Mouse (Mus musculus) G1E-ER4 (cell line): ENCODE results near the gene Uba3. TPM values are rescaled to one million over a fixed set of nuclear protein-coding genes. Genes with fewer than 3 reads are reported as not detected.

Experiments
- GATA1 ChIP-seq: IDR thresholded peaks from one replicate; pipeline ENCODE4 v1.8.0; 2012; ENCODE audit warnings: low read length, inconsistent platforms
- polyA plus RNA-seq: library from polyadenylated mRNA; stranded (reverse); fragments of >175 nt; gene quantifications from 2 replicates; pipeline ENCODE4 v1.2.3, GENCODE M21; 2012

The Uba3 gene
- polyA plus RNA-seq, result 10.6 and 12.1 TPM in 2 replicates

DNA sequence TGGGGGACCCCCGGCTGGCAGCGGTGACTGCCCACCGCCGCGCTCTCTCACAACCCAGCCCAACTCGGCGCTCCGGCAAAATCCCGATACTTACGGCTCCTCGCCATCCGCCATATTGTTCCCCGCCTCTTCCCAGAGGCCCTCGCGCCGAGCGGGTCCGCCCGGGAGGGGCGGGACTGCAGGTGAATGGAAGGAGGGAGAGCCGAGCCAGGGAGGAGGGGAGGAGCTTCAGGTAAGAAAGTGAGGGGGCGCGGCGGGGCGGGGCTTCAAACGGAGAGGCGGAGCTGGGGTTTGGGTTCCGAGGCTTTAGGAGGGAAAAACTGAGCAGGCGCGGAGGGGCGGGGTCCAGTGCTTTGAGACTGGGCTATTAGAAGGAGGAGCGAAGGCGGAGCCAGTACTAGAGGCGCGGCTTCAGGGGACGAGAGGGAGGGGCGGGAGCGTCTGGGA, at the start of gene Uba3:
Gene Uba3 (minus strand): TSS at position 209 of the 447 bp plus-strand sequence.
- no peak for TF ChIP-seq GATA1

DNA sequence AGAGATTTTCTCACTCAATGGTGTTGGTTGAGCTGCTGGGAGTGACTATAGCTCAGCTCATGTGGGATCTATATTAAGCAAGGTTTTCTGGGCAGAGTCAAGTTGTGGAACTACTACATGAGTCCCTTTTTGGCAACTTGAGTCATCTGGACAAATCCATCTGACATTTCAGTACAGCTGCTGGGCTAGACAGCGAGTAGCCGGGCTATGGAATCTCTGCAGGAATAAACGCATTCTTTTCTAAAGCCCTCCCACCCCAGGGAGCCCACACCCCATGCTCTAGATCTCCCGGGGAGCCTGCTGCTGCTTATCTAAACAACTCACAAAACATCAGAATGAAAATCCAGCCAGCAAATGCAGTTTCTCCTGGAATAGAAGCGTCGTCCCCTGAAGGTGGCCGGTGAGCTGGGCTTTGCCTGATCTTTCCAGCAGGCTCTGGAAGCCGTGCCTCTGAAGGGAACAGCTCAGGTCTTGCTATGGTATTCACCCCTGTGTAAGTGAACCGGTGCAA, 47.3 kb upstream of the Uba3 start, which contains the start of gene Lmod3:
Gene Lmod3 (minus strand): TSS at position 49 of the 511 bp plus-strand sequence.
- no peak for TF ChIP-seq GATA1

DNA sequence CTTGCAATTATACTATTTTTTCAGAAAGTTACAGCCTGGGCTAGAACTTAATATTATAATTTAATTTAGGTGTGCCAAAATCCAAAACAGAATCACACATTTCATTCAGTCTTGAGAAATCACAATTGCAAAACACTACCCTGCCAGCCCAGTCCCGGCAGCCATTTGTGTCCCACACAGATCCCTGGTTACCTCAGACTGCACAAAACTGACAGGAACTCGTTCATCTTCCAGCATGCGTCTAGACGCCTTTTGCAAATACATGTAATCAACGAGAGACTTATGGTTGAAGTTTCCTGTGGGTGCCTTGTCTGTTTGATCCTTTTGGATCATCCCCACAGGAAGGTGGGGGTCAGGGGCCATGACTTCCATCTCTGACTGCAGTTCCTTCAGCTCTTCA, 46.6 kb upstream of the Uba3 start:
- TF ChIP-seq GATA1, result no peak

DNA sequence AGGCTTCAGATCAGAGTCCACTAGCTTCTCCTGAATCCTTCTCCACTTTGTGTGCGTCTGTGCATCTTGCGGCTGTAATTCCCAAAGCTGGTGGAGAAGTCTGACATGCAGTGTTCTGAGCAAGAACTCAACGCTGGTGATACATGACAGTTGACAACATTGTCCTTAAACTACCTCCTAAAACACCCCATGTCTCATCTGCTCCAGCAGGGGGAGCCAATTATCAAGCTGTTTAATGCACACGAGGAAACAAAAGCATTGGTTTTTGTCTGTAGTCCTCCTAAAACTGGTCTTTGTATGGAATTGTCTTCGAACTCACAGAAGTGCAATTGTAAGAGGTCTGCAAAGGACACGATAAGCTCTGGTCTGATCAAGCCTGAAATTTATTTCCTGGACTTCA, 45.5 kb upstream of the Uba3 start:
- no peak for TF ChIP-seq GATA1

DNA sequence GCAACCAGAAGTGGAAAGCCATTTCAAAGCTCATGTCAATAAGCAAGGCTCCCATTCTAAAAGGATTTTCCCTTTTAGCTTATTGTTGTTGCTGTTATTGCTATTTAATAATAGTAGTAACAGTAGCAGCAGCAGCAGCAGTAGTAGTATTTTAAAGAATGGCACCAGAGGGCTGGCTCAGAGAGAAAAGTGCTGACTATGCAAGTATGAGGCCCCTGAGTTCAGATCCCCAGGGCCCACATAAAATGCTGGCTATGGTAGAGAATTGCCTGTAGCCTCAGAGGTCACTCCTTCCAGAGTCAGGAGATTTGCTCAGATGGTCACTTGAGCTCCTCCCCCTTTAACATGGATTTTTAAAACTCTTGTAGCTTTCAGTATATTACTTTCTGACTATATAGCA, 39.8 kb upstream of the Uba3 start:
- TF ChIP-seq GATA1, result no peak

DNA sequence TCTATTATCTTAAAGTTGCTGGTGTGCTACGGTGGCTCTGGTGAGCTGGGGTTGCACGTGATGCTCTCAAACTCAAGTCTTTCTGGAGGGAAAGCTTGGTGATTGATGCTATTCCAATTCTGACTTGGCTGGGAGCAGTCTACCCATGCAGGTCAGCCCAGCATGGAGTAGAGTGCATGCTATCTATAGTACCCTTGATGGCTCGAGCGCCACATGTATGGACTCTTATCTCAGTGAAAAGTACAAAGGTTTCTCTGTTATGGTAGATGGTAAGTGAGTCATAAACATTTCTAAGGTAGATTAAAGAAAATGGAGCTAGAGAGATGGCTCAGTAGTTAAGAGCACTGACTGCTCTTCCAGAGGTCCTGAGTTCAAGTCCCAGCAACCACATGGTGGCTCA, 37.1 kb upstream of the Uba3 start:
- TF ChIP-seq GATA1, result no peak

DNA sequence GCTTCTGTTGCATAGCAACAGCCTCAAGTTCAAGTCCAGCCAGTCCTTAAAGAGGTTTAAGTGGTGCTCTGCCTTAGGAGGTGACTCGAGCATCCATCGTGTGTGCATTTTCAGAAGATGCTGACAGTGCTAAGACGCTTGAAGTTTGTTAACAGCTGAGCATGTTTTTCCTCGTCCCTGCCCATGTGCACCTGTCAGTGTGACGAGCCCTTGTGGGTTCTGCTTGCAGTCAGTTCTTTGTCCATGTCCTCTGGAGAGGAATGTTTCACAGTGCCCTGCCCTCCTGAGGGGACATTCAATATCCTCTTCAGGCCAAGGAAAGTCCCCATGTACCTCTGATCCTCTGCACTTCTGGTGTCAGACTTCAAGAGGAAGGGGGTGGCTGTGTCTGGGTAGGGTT, 34.6 kb upstream of the Uba3 start:
- TF ChIP-seq GATA1, result no peak

DNA sequence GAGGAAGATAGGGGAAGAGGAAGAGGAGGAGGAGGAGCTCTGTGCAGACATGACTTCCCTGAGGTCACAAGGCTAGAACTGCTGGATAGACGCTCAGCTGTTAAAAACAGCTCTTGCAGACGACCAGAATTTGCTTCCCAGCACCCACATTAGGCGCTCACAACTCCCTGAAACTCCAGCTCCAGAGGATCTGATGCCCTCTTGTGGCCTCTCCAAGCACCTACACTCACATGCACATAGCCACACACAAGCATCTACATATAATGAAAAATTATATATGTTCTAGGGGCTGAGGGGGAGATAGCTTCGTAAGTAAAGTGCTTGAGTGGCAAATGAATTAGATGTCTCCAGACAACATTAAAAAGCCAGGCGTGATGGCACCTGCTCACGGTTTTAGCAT, 33.9 kb upstream of the Uba3 start:
- TF ChIP-seq GATA1, result no peak

DNA sequence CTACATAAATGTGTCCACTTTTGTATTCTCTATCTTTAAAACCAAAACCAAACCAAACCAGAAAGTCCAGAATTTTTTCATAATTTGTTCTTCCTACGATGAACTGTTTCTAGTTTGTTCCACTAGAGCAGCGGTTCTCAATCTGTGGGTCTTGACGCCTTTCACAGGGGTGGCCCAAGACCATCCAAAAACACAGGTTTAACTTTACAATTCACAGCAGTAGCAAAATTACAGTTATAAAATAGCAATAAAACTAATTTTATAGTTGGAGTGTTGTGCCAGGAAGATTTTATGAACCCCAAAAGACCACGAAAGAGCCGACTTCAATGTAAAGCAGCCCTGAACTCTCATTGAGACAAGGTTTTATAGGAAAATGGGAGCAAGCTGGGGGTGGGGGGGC, 30.6 kb upstream of the Uba3 start:
- TF ChIP-seq GATA1, result no peak

DNA sequence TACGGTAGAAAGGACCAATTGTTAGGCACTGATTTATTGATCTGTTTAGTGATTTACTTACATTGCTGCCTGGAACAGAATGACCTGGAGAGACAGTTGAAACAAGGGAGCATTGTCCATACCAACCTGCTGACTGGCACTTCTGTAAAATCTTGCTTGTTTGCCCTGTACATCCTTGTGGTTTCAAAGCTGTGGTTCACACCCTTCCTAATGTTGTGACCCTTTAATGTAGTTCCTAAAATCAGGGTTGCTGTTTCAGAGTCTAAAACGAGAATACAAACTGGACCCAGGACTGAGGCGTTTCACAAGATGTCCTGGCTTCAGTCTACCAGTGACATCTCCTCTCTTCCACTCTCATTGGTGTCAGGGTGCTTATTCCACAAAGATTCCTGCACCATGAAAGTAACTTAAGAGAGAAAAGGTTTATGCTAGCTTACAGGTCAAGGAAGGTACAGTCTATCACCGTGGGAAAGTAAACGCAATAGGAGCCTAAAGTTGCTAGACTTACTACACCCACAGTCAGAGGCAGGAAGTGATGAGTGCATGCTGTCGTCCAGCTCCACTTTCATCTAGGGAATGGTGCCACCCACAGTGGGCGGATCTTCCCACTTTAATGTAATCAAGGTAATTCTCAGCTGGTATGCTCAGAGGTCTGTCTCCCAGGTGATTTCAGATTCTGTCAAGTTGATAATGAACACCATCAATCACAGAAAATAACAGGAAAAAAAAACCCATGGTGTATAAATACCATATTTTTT, 29.6 kb upstream of the Uba3 start:
- no peak for TF ChIP-seq GATA1

DNA sequence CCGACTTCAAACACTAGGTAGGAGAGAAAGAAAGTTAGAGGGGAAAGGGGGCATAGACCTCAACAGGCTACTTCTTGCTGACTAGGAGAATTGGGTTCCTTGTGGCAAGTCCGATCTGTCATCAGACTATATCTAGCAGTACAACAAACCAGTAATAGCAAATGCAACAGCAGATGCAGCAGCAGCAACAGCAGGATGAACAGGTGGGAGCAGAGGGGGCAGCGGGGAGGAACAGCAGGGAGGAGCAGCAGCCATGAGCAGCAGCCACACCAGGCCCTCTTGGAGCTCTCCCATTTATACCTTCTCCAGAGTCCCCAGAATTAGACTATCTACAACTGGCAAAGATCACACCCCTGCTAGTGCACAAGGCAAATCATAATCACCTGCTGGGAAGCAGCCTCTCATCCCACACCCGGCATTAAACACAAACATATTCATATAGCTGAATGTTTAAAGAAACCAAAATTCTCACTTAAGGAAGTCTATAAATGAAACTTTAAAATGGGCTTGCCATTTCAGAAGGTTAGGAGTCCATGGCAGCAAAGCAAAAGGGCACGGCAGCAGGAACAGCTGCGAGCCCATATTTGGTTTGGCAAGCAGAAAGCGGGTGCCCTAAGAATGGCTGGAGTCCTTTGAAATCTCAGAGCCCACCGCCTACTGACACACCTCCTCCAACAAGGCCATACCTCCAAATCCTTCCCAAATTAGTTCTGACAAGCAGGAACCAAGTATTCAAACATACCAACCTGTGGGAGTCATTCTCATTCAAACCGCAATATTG, 21.8 kb upstream of the Uba3 start:
- no peak for TF ChIP-seq GATA1

DNA sequence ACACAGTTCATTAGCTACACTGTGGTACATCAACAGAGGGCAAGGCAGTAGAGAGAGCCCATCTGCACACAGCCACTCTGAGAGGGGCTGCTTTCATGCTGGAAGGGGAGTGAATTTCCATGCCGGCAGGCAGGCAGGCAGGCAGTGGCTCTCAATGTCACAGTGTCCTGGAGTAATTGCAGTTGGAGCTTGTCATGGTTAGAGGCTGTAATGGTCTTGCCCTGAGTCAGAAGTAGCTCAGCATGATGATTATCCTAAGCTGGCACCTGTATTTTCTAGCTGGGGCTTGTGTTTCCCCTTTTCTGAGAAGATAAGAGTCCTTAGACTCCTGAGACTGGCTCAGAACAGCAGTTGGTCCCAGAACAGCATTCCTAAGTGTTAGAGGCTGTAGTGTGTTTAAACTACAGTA, 20.6 kb upstream of the Uba3 start:
- no peak for TF ChIP-seq GATA1

DNA sequence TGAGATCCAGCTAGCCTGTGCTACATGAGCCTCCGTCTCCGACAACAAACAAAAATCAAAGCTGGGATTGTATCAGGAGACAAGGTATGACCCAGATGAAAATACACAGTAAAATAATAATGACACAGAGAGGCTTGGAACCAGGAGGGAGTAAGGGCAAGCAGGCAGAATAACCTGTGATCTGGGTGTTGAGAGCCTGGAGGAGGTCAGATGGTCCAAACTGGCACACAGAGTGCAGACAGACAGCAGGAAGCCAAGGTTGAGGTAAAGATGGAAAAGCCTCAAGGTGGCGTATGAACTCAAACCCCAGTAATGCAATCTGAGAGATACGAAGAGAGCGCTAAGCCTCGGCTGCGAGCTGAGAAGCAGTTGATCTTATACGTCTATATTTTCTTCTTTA, 19.1 kb upstream of the Uba3 start:
- no peak for TF ChIP-seq GATA1

DNA sequence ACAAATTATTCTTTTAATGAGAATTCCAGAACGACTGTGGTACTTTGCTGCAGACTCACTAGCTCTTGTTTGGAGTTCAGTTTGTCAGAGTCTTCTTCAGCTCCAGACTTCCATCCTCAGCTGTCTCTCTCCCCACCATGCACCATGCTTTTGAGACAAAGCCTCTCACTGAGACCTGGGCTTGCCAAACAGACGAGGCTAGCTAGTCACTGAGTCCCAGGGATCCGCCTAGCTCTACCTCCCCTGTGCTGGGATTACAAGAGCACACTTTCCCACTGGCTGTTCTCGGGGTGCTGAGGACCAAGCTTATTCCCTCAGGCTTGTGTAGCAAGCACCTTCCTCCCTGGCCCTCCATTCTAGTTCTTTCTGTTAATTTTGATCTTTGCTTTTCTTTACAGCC, 18.1 kb upstream of the Uba3 start:
- no peak for TF ChIP-seq GATA1

DNA sequence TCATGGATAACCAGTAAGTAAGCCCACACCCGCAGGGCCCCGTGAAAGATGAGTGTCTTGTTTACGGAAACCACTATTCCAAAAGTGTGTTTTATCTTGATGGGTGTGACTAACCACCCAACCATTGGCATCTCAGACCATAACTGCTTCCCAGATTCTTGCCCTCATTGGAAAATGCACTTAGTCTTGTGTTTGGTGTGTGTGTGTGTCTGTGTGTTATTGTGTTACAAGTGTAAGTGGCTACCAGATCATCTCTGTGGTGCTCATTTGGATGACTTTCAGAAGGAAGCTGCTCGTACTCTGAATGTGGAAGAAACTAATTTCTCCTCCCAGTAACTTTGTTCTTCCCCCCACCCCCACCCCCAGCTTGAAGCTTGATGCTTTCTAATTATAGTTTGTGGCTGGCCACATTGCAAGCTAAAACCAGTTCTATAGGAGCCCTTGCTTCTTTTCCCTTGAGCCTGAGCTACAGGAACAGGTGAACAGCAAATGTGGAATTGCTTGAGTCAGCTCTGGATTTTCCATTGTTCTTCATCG, 17.6 kb upstream of the Uba3 start:
- no peak for TF ChIP-seq GATA1

DNA sequence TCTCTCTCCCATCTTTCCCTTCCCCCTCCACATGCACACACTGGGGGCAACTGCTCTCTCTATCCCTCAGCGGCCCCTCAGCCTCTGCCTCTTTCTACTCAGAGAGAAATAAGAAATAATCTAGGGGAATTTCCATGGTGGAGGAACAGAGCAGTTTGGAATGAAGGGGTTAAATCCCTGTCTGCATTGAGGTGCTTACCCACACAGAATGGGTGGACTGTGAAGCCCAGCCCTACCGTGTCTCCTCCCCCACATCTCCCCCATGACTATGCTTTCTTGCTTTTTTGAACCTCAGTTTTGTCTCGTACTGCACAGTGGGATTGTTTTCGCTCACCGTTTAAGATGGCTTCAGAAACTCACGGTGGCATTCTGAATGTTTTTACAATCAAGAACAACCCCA, 16.9 kb upstream of the Uba3 start:
- no peak for TF ChIP-seq GATA1
